Mouse (Mus musculus): ENCODE results near the gene Fbn1. TPM values are rescaled to one million over a fixed set of nuclear protein-coding genes. Genes with fewer than 3 reads are reported as not detected.

Gene Fbn1
- total and polyA plus RNA-seq, 2 experiments from 2014 or later, result 1.6 to 20.1 TPM

GRCm38 (mm10) chr2:125263753-125264152 lies 244.0 kb downstream of the Fbn1 start:
- Histone ChIP-seq H3K27ac (ENCODE audit: low read depth, low read length) (no peak overlapping the region), H3K4me1 (ENCODE audit: insufficient read depth, low read length) (no peaks in the 10 kb centered on the region), H3K9ac (replicated peaks; ENCODE audit: low read length, poor library complexity, severe bottlenecking) (no peak overlapping the region), H3K4me3 (ENCODE audit: low read depth, low read length) (no peak overlapping the region), H3K36me3 (ENCODE audit: insufficient read depth, low read length) (no peaks in the 10 kb centered on the region), H3K27me3 (ENCODE audit: insufficient read depth, low read length) (no peaks in the 10 kb centered on the region), H3K4me2 (ENCODE audit: low read depth, low read length, poor library complexity, severe bottlenecking) (no peak overlapping the region), H3K9me3 (ENCODE audit: low read length) (no peaks in the 10 kb centered on the region)
- ATAC-seq (ENCODE audit: low FRiP score), result no peak
- TF ChIP-seq CTCF (IDR thresholded peaks at IDR 0.05), result no peak
- DNase-seq (ENCODE audit: low spot score), result peak; percentile 21
- WGBS, result 28% methylated on average over 9 of the region's 9 CpGs

- ATAC-seq (ENCODE audit: low FRiP score) (peak; percentile 51; the same call in 1 of the 2 replicates), DNase-seq (ENCODE audit: low spot score) (peak; percentile 84)
- H3K36me3 ChIP-seq (ENCODE audit: insufficient read depth, low read length), result 0 out of 2 replicates have a peak, but pooled peaks cover 3% of the 10 kb centered on the region
- H3K27me3 ChIP-seq (ENCODE audit: insufficient read depth, low read length), result no peaks in the 10 kb centered on the region
- H3K4me3 ChIP-seq (ENCODE audit: low read depth, low read length), result no peak overlapping the region
- WGBS, result 20% methylated on average over 5 of the region's 5 CpGs
- no peak overlapping the region for H3K9ac ChIP-seq (replicated peaks; ENCODE audit: low read length, poor library complexity, severe bottlenecking)
- H3K27ac ChIP-seq (ENCODE audit: low read depth, low read length), result no peak overlapping the region
- H3K9me3 ChIP-seq (ENCODE audit: low read length), result no peaks in the 10 kb centered on the region
- H3K4me2 ChIP-seq (ENCODE audit: low read depth, low read length, poor library complexity, severe bottlenecking), result no peak overlapping the region
- no peaks in the 10 kb centered on the region for H3K4me1 ChIP-seq (ENCODE audit: insufficient read depth, low read length)
- peak; percentile 74 for TF ChIP-seq CTCF (IDR thresholded peaks at IDR 0.05)
Measured at GRCm38 (mm10) chr2:125263056-125263455, 244.7 kb downstream of the Fbn1 start.

GRCm38 (mm10) chr2:125260326-125260725 lies 247.5 kb downstream of the Fbn1 start:
- no peak overlapping the region for H3K4me3 ChIP-seq (ENCODE audit: low read depth, low read length)
- H3K27ac ChIP-seq (ENCODE audit: low read depth, low read length), result no peak overlapping the region
- H3K4me1 ChIP-seq (ENCODE audit: insufficient read depth, low read length), result no peaks in the 10 kb centered on the region
- WGBS, result 92% methylated on average over 2 of the region's 2 CpGs
- DNase-seq (ENCODE audit: low spot score) (no peak), ATAC-seq (ENCODE audit: low FRiP score) (no peak)
- no peaks in the 10 kb centered on the region for H3K27me3 ChIP-seq (ENCODE audit: insufficient read depth, low read length)
- H3K4me2 ChIP-seq (ENCODE audit: low read depth, low read length, poor library complexity, severe bottlenecking), result no peak overlapping the region
- no peaks in the 10 kb centered on the region for H3K9me3 ChIP-seq (ENCODE audit: low read length)
- 0 out of 2 replicates have a peak, but pooled peaks cover 11% of the 10 kb centered on the region for H3K36me3 ChIP-seq (ENCODE audit: insufficient read depth, low read length)
- no peak overlapping the region for H3K9ac ChIP-seq (replicated peaks; ENCODE audit: low read length, poor library complexity, severe bottlenecking)
- TF ChIP-seq CTCF (IDR thresholded peaks at IDR 0.05), result no peak

GRCm38 (mm10) chr2:125259230-125260120 lies 248.3 kb downstream of the Fbn1 start:
- WGBS, result 86% methylated on average over 14 of the region's 14 CpGs
- no peak for ATAC-seq (ENCODE audit: low FRiP score)
- Histone ChIP-seq H3K27me3 (ENCODE audit: insufficient read depth, low read length) (no peaks in the 10 kb centered on the region), H3K4me2 (ENCODE audit: low read depth, low read length, poor library complexity, severe bottlenecking) (no peak overlapping the region), H3K9ac (replicated peaks; ENCODE audit: low read length, poor library complexity, severe bottlenecking) (no peak overlapping the region), H3K27ac (ENCODE audit: low read depth, low read length) (no peak overlapping the region), H3K9me3 (ENCODE audit: low read length) (no peaks in the 10 kb centered on the region), H3K4me1 (ENCODE audit: insufficient read depth, low read length) (no peaks in the 10 kb centered on the region), H3K4me3 (ENCODE audit: low read depth, low read length) (no peak overlapping the region), H3K36me3 (ENCODE audit: insufficient read depth, low read length) (0 out of 2 replicates have a peak, but pooled peaks cover 11% of the 10 kb centered on the region)
- DNase-seq (ENCODE audit: low spot score), result peak; percentile 67
- TF ChIP-seq CTCF (IDR thresholded peaks at IDR 0.05), result peak; percentile 75

GRCm38 (mm10) chr2:125255886-125256285 lies 251.9 kb downstream of the Fbn1 start:
- DNase-seq (ENCODE audit: low spot score) (no peak), ATAC-seq (ENCODE audit: low FRiP score) (no peak)
- WGBS, result 92% methylated on average over 3 of the region's 3 CpGs
- no peak overlapping the region for H3K4me3 ChIP-seq (ENCODE audit: low read depth, low read length)
- TF ChIP-seq CTCF (IDR thresholded peaks at IDR 0.05), result no peak
- no peak overlapping the region for H3K27ac ChIP-seq (ENCODE audit: low read depth, low read length)
- no peaks in the 10 kb centered on the region for H3K27me3 ChIP-seq (ENCODE audit: insufficient read depth, low read length)
- no peaks in the 10 kb centered on the region for H3K9me3 ChIP-seq (ENCODE audit: low read length)
- H3K4me1 ChIP-seq (ENCODE audit: insufficient read depth, low read length), result no peaks in the 10 kb centered on the region
- H3K36me3 ChIP-seq (ENCODE audit: insufficient read depth, low read length), result 0 out of 2 replicates have a peak, but pooled peaks cover 14% of the 10 kb centered on the region
- H3K9ac ChIP-seq (replicated peaks; ENCODE audit: low read length, poor library complexity, severe bottlenecking), result no peak overlapping the region
- no peak overlapping the region for H3K4me2 ChIP-seq (ENCODE audit: low read depth, low read length, poor library complexity, severe bottlenecking)

- WGBS, result 93% methylated on average over 3 of the region's 3 CpGs
Measured at GRCm38 (mm10) chr2:125254630-125255029, 253.2 kb downstream of the Fbn1 start.

More at GRCm38 (mm10) chr2:125254630-125255029, 253.2 kb downstream of the Fbn1 start:
- Histone ChIP-seq H3K4me1 (ENCODE audit: insufficient read depth, low read length) (no peaks in the 10 kb centered on the region), H3K27ac (ENCODE audit: low read depth, low read length) (no peak overlapping the region), H3K4me3 (ENCODE audit: low read depth, low read length) (no peak overlapping the region), H3K27me3 (ENCODE audit: insufficient read depth, low read length) (no peaks in the 10 kb centered on the region), H3K36me3 (ENCODE audit: insufficient read depth, low read length) (0 out of 2 replicates have a peak, but pooled peaks cover 14% of the 10 kb centered on the region), H3K4me2 (ENCODE audit: low read depth, low read length, poor library complexity, severe bottlenecking) (no peak overlapping the region), H3K9ac (replicated peaks; ENCODE audit: low read length, poor library complexity, severe bottlenecking) (no peak overlapping the region), H3K9me3 (ENCODE audit: low read length) (no peaks in the 10 kb centered on the region)
- no peak for DNase-seq (ENCODE audit: low spot score)
- no peak for ATAC-seq (ENCODE audit: low FRiP score)
- TF ChIP-seq CTCF (IDR thresholded peaks at IDR 0.05), result no peak

Data from midbrain, postnatal 0 days (tissue).